Mouse (Mus musculus): ENCODE results near the gene Nup210l.

GRCm38 (mm10) chr3:90103176-90103575 is 756 bp upstream of the Nup210l start:
- TF ChIP-seq POLR2A (IDR thresholded peaks at IDR 0.05; ENCODE audit: borderline replicate concordance, insufficient read depth, low read length) = no peak
- no peak for TF ChIP-seq CTCF (IDR thresholded peaks at IDR 0.05; ENCODE audit: borderline replicate concordance, insufficient read depth, low read depth, low read length)
